Mouse (Mus musculus): ENCODE data around the gene Sh3rf1. TPM values are rescaled to one million over a fixed set of nuclear protein-coding genes. Genes with fewer than 3 reads are reported as not detected.

The Sh3rf1 gene
- polyA plus RNA-seq, 1 experiment from 2014 or later, result 22.5 TPM

DNA sequence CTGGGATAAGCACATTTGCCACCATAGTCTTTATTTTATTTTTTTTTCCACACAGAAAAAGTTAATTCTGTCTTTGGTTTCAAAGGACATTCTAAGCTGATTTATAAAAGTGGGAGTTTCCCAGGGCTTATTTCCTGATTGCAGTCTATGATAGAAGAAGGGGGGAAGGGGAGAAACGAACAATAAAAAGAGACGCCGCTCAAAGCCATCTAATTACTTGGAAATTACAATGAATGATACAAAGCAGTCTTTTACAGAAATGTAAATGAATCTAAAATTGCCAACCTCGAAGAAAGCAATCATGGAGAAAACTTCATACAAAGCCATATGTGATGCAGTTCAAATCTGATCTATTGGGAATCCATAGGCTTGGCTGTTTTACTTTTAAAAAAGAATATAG, 16.0 kb upstream of the Sh3rf1 start:
- no peak overlapping the region for H3K27ac ChIP-seq (ENCODE audit: low read depth)
- no peak for ATAC-seq (ENCODE audit: insufficient read depth)
- no peak for DNase-seq
- no peaks in the 10 kb centered on the region for H3K36me3 ChIP-seq (ENCODE audit: insufficient read depth)
- H3K9me3 ChIP-seq (ENCODE audit: low read depth, low read length), result no peaks in the 10 kb centered on the region
- 0 out of 2 replicates have a peak, but pooled peaks cover 2% of the 10 kb centered on the region for H3K4me1 ChIP-seq (ENCODE audit: insufficient read depth)
- 82% methylated on average over 4 of the region's 4 CpGs for WGBS
- H3K27me3 ChIP-seq (ENCODE audit: insufficient read depth, low read length), result no peaks in the 10 kb centered on the region
- H3K9ac ChIP-seq, result no peak overlapping the region
- no peak overlapping the region for H3K4me2 ChIP-seq
- H3K4me3 ChIP-seq (ENCODE audit: low read depth, low read length), result no peak overlapping the region
- no peak for TF ChIP-seq CTCF (IDR thresholded peaks at IDR 0.05; ENCODE audit: low read depth)

DNA sequence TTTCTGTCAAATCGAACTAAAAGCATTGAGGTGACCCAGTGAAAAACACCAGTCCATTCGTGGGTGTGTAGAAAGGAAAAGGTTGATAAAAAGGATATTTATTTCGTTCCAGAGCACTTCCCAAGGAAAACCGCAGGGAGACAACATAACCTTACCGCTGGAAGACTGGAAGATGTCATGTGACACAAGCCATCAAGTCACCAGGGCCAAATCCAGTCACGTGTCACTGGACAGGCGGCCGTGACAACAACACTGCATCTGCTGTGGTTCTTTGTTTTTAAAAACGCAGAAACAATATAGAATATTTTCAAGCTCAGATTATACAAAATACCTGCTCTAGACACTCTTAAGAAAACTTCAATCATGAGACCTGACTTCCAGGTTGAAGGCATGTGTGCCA, 15.0 kb upstream of the Sh3rf1 start:
- ATAC-seq (ENCODE audit: insufficient read depth) (no peak), DNase-seq (no peak)
- no peak overlapping the region for H3K4me2 ChIP-seq
- TF ChIP-seq CTCF (IDR thresholded peaks at IDR 0.05; ENCODE audit: low read depth), result no peak
- no peak overlapping the region for H3K4me3 ChIP-seq (ENCODE audit: low read depth, low read length)
- H3K9ac ChIP-seq, result no peak overlapping the region
- no peaks in the 10 kb centered on the region for H3K9me3 ChIP-seq (ENCODE audit: low read depth, low read length)
- no peaks in the 10 kb centered on the region for H3K36me3 ChIP-seq (ENCODE audit: insufficient read depth)
- WGBS, result 72% methylated on average over 9 of the region's 9 CpGs
- 0 out of 2 replicates have a peak, but pooled peaks cover 2% of the 10 kb centered on the region for H3K4me1 ChIP-seq (ENCODE audit: insufficient read depth)
- no peak overlapping the region for H3K27ac ChIP-seq (ENCODE audit: low read depth)
- no peaks in the 10 kb centered on the region for H3K27me3 ChIP-seq (ENCODE audit: insufficient read depth, low read length)

DNA sequence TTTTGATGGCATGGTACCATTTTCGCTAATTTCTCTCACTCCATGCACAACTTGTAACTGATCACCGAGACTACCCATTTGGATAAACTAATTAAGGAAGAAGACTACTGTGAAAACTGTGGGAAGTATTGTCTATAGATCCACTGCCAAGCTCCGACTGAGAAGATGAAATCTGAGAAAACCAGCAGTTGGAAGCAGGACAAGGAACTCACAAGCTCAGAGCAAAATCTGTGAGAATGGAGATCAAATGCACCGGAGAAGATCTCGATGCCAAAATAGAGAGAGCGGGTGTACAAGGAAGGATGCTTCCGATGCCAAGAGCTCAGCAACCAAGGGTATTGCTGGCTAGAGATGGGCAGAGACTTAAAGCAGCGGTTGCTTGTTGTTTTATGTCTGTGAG, 12.8 kb upstream of the Sh3rf1 start:
- Histone ChIP-seq H3K4me2 (no peak overlapping the region), H3K27me3 (ENCODE audit: insufficient read depth, low read length) (no peaks in the 10 kb centered on the region), H3K27ac (ENCODE audit: low read depth) (no peak overlapping the region), H3K4me1 (ENCODE audit: insufficient read depth) (peaks cover 12% of the 10 kb centered on the region), H3K36me3 (ENCODE audit: insufficient read depth) (no peaks in the 10 kb centered on the region), H3K4me3 (ENCODE audit: low read depth, low read length) (no peak overlapping the region), H3K9me3 (ENCODE audit: low read depth, low read length) (no peaks in the 10 kb centered on the region), H3K9ac (no peak overlapping the region)
- DNase-seq (no peak), ATAC-seq (ENCODE audit: insufficient read depth) (no peak)
- TF ChIP-seq CTCF (IDR thresholded peaks at IDR 0.05; ENCODE audit: low read depth), result no peak
- WGBS, result 73% methylated on average over 8 of the region's 8 CpGs

DNA sequence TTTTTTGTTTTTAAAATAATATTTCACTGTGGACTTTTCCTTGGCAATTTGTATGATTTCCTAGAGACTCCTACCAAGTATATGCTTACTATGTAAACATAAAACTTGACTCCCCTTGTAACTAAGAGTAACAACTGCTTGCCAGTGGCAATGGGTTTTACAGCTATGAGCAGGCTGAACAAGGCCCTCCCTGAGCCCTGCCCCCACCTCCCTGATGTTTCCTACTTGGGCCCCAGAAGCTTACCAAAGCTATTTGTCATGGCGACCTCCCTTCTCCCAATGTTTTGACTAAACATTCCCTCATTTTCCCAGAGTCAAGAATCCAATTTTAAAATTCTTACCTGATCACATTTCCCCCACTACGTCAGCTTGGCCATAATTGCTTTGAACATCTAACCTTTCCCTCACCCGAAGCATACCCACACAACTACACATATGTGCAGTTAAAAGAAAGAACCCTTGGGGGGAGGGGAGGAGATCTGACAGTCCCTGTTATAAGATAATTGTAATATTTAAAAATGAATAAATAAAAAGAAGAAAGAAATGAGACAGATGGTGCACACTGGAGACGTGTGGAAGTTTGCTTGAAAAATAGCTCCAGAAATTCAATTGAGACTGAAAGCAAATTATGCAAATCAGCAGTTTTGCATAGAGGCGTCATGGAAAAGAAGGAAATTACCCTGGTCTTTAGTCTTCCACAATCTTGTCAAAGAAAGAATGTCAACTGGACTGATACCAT, 8.4 kb upstream of the Sh3rf1 start:
- DNase-seq (peak; percentile 49), ATAC-seq (ENCODE audit: insufficient read depth) (peak; percentile 47; the same call in 1 of the 2 replicates)
- H3K4me2 ChIP-seq, result no peak overlapping the region
- peaks cover 17% of the 10 kb centered on the region for H3K4me1 ChIP-seq (ENCODE audit: insufficient read depth)
- TF ChIP-seq CTCF (IDR thresholded peaks at IDR 0.05; ENCODE audit: low read depth), result no peak
- H3K9me3 ChIP-seq (ENCODE audit: low read depth, low read length), result no peaks in the 10 kb centered on the region
- no peaks in the 10 kb centered on the region for H3K36me3 ChIP-seq (ENCODE audit: insufficient read depth)
- 0 out of 2 replicates have a peak overlapping the region, but pooled peaks have one; percentile 20 for H3K27ac ChIP-seq (ENCODE audit: low read depth)
- 49% methylated on average over 5 of the region's 5 CpGs for WGBS
- H3K9ac ChIP-seq, result no peak overlapping the region
- no peaks in the 10 kb centered on the region for H3K27me3 ChIP-seq (ENCODE audit: insufficient read depth, low read length)
- no peak overlapping the region for H3K4me3 ChIP-seq (ENCODE audit: low read depth, low read length)

DNA sequence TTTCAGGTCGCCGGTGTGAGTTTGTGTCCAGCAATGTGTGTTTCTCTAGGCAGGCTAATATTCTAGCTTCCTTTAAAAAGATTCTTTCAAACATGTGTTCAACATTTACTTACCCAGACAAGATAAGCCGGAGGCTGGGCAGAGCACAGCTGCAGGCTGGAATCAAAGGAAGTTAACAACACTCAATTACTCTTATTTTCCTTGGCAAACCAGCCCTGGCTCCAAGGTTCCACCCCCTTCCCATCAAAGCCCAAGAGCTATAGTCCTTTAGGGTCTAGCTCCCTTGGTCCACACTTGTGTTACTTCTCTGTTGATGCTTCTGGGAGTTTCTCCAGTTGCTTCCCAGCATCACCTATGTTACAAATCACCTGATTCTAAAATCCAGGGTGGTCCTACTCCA, 6.7 kb upstream of the Sh3rf1 start:
- Histone ChIP-seq H3K4me2 (peak overlapping the region; percentile 40), H3K9ac (no peak overlapping the region), H3K4me3 (ENCODE audit: low read depth, low read length) (no peak overlapping the region), H3K27me3 (ENCODE audit: insufficient read depth, low read length) (no peaks in the 10 kb centered on the region), H3K36me3 (ENCODE audit: insufficient read depth) (no peaks in the 10 kb centered on the region), H3K9me3 (ENCODE audit: low read depth, low read length) (no peaks in the 10 kb centered on the region), H3K27ac (ENCODE audit: low read depth) (peak overlapping the region; percentile 62; the same call in 1 of the 2 replicates), H3K4me1 (ENCODE audit: insufficient read depth) (peaks cover 17% of the 10 kb centered on the region)
- peak; percentile 89 for ATAC-seq (ENCODE audit: insufficient read depth)
- WGBS, result 22% methylated on average over 3 of the region's 3 CpGs
- DNase-seq, result peak; percentile 84
- TF ChIP-seq CTCF (IDR thresholded peaks at IDR 0.05; ENCODE audit: low read depth), result no peak

DNA sequence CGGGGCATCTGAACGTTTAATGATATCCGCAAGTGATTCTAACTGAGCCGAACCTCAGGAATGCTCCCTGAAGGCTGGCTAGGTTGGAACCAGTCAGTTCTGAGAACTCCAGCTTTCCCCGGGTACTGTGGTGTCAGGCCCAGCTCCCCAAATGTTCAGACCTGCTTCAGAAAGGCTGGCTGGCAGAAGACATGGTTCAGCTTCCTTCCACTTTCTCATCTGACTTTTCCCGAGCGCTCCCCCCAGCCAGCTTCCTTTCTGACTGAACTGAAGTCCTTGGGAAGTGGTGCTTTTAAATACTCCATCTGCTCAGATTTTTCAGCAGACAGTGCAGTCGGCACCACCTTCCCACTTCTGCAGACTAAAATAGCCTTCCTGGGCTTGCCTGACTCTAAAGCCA, 6.2 kb upstream of the Sh3rf1 start:
- H3K4me1 ChIP-seq (ENCODE audit: insufficient read depth), result peaks cover 17% of the 10 kb centered on the region
- peak overlapping the region; percentile 40 for H3K4me2 ChIP-seq
- 34% methylated on average over 8 of the region's 8 CpGs for WGBS
- peak; percentile 42 for ATAC-seq (ENCODE audit: insufficient read depth)
- H3K4me3 ChIP-seq (ENCODE audit: low read depth, low read length), result no peak overlapping the region
- H3K9ac ChIP-seq, result no peak overlapping the region
- H3K27ac ChIP-seq (ENCODE audit: low read depth), result peak overlapping the region; percentile 62; the same call in 1 of the 2 replicates
- H3K27me3 ChIP-seq (ENCODE audit: insufficient read depth, low read length), result no peaks in the 10 kb centered on the region
- no peaks in the 10 kb centered on the region for H3K9me3 ChIP-seq (ENCODE audit: low read depth, low read length)
- TF ChIP-seq CTCF (IDR thresholded peaks at IDR 0.05; ENCODE audit: low read depth), result no peak
- H3K36me3 ChIP-seq (ENCODE audit: insufficient read depth), result no peaks in the 10 kb centered on the region
- DNase-seq, result peak; percentile 77

DNA sequence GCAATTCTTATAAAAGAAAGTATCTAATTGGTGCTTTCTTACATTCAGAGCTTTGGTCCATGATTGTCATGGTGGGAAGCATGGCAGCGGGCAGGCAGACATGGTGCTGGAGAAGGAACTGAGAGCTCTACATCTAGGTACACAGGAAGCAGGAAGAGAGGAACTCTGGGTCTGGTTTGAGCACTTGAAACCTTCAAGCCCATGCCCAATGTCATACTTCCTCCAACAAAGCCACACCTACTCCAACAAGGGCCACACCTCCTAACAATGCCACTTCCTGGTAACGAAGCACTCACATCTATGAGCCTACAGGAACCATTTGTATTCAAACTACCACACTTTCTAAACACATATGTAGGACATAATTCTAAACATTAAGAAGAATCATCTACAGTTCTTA, 5.2 kb upstream of the Sh3rf1 start:
- WGBS, result 92% methylated on average over 2 of the region's 2 CpGs
- H3K9me3 ChIP-seq (ENCODE audit: low read depth, low read length), result no peaks in the 10 kb centered on the region
- H3K27ac ChIP-seq (ENCODE audit: low read depth), result no peak overlapping the region
- no peak for ATAC-seq (ENCODE audit: insufficient read depth)
- TF ChIP-seq CTCF (IDR thresholded peaks at IDR 0.05; ENCODE audit: low read depth), result no peak
- H3K4me1 ChIP-seq (ENCODE audit: insufficient read depth), result peaks cover 20% of the 10 kb centered on the region
- no peak overlapping the region for H3K4me3 ChIP-seq (ENCODE audit: low read depth, low read length)
- no peak overlapping the region for H3K9ac ChIP-seq
- H3K4me2 ChIP-seq, result no peak overlapping the region
- H3K27me3 ChIP-seq (ENCODE audit: insufficient read depth, low read length), result no peaks in the 10 kb centered on the region
- DNase-seq, result no peak
- no peaks in the 10 kb centered on the region for H3K36me3 ChIP-seq (ENCODE audit: insufficient read depth)

All from lung, embryonic 14.5 days (tissue).